Mouse (Mus musculus) C2C12 (cell line): ENCODE measurements at regions not wholly inside any gene's neighbourhood (a gene's known extent, or its start where the extent isn't known, plus 50 kb on each side); places are given as distances from the start of the nearest gene placed in this dataset.

Experiments
- H3K27me3 ChIP-seq: one replicate; pipeline ENCODE4 v1.6.1; 2011; ENCODE audit not compliant: control insufficient read depth, insufficient read depth, insufficient read length
- H3K36me3 ChIP-seq: one replicate; pipeline ENCODE4 v1.6.1; 2011; ENCODE audit not compliant: control insufficient read depth, insufficient read depth
- H3K4me3 ChIP-seq: one replicate; pipeline ENCODE4 v1.5.1; 2011; ENCODE audit warnings: mild to moderate bottlenecking, control low read depth; ENCODE audit not compliant: poor library complexity, insufficient read depth, severe bottlenecking
- H3K79me2 ChIP-seq: one replicate; pipeline ENCODE4 v1.6.1; 2011; ENCODE audit not compliant: control insufficient read depth, insufficient read depth
- H3K79me3 ChIP-seq: one replicate; pipeline ENCODE4 v1.6.1; 2011; ENCODE audit warnings: low read depth, control low read depth
- H3ac ChIP-seq: one replicate; pipeline ENCODE3; 2011; ENCODE audit warnings: low read depth; ENCODE audit not compliant: control insufficient read depth, insufficient read length
- CEBPB ChIP-seq: IDR thresholded peaks from one replicate; pipeline ENCODE4 v1.6.1; 2011; ENCODE audit warnings: low read depth, mild to moderate bottlenecking, control low read depth, moderate library complexity
- CTCF ChIP-seq: IDR thresholded peaks from one replicate; pipeline ENCODE4 v1.5.1; 2011; ENCODE audit not compliant: control insufficient read depth, insufficient read depth, insufficient read length
- FOSL1 ChIP-seq: IDR thresholded peaks from one replicate; pipeline ENCODE4 v1.8.0; 2011; ENCODE audit warnings: mild to moderate bottlenecking, low read length; ENCODE audit not compliant: poor library complexity, insufficient read depth, severe bottlenecking
- MAX ChIP-seq: IDR thresholded peaks from one replicate; pipeline ENCODE4 v1.6.1; 2011; ENCODE audit warnings: mild to moderate bottlenecking, control low read depth
- MYOD1 ChIP-seq: IDR thresholded peaks from one replicate; pipeline ENCODE4 v1.6.1; 2011; ENCODE audit warnings: low read depth; ENCODE audit not compliant: control insufficient read depth, insufficient read length
- MYOG ChIP-seq: IDR thresholded peaks from one replicate; pipeline ENCODE4 v1.6.1; 2011; ENCODE audit not compliant: control insufficient read depth, insufficient read length; ENCODE audit errors: extremely low read depth
- USF1 ChIP-seq: IDR thresholded peaks from one replicate; pipeline ENCODE4 v1.6.1; 2011; ENCODE audit warnings: low read depth, mild to moderate bottlenecking, control low read depth, moderate library complexity

- Histone ChIP-seq H3K79me2 (no peaks in the 10 kb centered on the region), H3ac (no peak overlapping the region), H3K27me3 (no peaks in the 10 kb centered on the region), H3K36me3 (no peaks in the 10 kb centered on the region), H3K79me3 (no peaks in the 10 kb centered on the region), H3K4me3 (no peak overlapping the region)
- TF ChIP-seq MYOG (no peak), FOSL1 (no peak)
Observed at GRCm38 (mm10) chr6:88998927-88999722, 97.1 kb downstream of the Tpra1 start.

- Histone ChIP-seq H3ac (no peak overlapping the region), H3K79me3 (no peaks in the 10 kb centered on the region), H3K4me3 (no peak overlapping the region), H3K27me3 (no peaks in the 10 kb centered on the region), H3K79me2 (no peaks in the 10 kb centered on the region), H3K36me3 (no peaks in the 10 kb centered on the region)
- TF ChIP-seq MYOD1 (no peak), CEBPB (no peak), MYOG (no peak), MAX (no peak), FOSL1 (no peak), USF1 (no peak), CTCF (no peak)
Observed at GRCm38 (mm10) chr6:89000359-89000758, 98.3 kb downstream of the Tpra1 start.

- TF ChIP-seq MAX, result no peak
- no peak for TF ChIP-seq FOSL1
- no peak for TF ChIP-seq MYOG
- TF ChIP-seq USF1, result no peak
- TF ChIP-seq CEBPB, result no peak
- no peak for TF ChIP-seq MYOD1
- TF ChIP-seq CTCF, result no peak
- Histone ChIP-seq H3ac (no peak overlapping the region), H3K79me3 (no peaks in the 10 kb centered on the region), H3K4me3 (no peak overlapping the region), H3K36me3 (no peaks in the 10 kb centered on the region), H3K27me3 (no peaks in the 10 kb centered on the region), H3K79me2 (no peaks in the 10 kb centered on the region)
Observed at GRCm38 (mm10) chr6:89003197-89003923, 101.3 kb downstream of the Tpra1 start.

- Histone ChIP-seq H3K36me3 (no peaks in the 10 kb centered on the region), H3K79me2 (no peaks in the 10 kb centered on the region), H3ac (no peak overlapping the region), H3K27me3 (no peaks in the 10 kb centered on the region), H3K79me3 (no peaks in the 10 kb centered on the region), H3K4me3 (no peak overlapping the region)
- no peak for TF ChIP-seq FOSL1
- no peak for TF ChIP-seq MYOD1
- TF ChIP-seq CTCF, result no peak
- no peak for TF ChIP-seq CEBPB
- no peak for TF ChIP-seq MYOG
- TF ChIP-seq MAX, result no peak
- no peak for TF ChIP-seq USF1
Observed at GRCm38 (mm10) chr6:89005094-89005493, 103.0 kb downstream of the Tpra1 start.

- Histone ChIP-seq H3K36me3 (no peaks in the 10 kb centered on the region), H3ac (no peak overlapping the region), H3K79me2 (no peaks in the 10 kb centered on the region), H3K4me3 (no peak overlapping the region), H3K79me3 (no peaks in the 10 kb centered on the region), H3K27me3 (no peaks in the 10 kb centered on the region)
- TF ChIP-seq FOSL1, result no peak
- no peak for TF ChIP-seq CEBPB
- TF ChIP-seq CTCF, result no peak
- no peak for TF ChIP-seq USF1
- TF ChIP-seq MYOD1, result no peak
- TF ChIP-seq MAX, result no peak
- no peak for TF ChIP-seq MYOG
Observed at GRCm38 (mm10) chr6:89006997-89007396, 104.9 kb downstream of the Tpra1 start.

- Histone ChIP-seq H3K4me3 (no peak overlapping the region), H3ac (no peak overlapping the region), H3K79me2 (no peaks in the 10 kb centered on the region), H3K79me3 (no peaks in the 10 kb centered on the region), H3K36me3 (no peaks in the 10 kb centered on the region), H3K27me3 (no peaks in the 10 kb centered on the region)
- TF ChIP-seq CEBPB (no peak), FOSL1 (no peak), MAX (no peak), MYOG (no peak), USF1 (no peak), MYOD1 (no peak), CTCF (no peak)
Observed at GRCm38 (mm10) chr6:89007516-89007915, 105.5 kb downstream of the Tpra1 start.
